Mouse (Mus musculus): Measurements from ENCODE around the gene Gm16503.

- TF ChIP-seq CTCF (IDR thresholded peaks at IDR 0.05; ENCODE audit: control insufficient read depth, insufficient read depth, low read length) (no peak), POLR2A (IDR thresholded peaks at IDR 0.05; ENCODE audit: borderline replicate concordance, control insufficient read depth, low read depth, low read length) (no peak)
Measured at GRCm38 (mm10) chr4:147586511-147587473, 46.8 kb downstream of the Gm16503 start.

All from bone marrow, adult 2 months (tissue).